Mouse (Mus musculus) MEL (cell line): ENCODE measurements around the gene Prex1. TPM values are rescaled to one million over a fixed set of nuclear protein-coding genes. Genes with fewer than 3 reads are reported as not detected.

Experiments
- DNase-seq: peaks from one replicate; pipeline ENCODE4 v3.0.0; 2011; ENCODE audit warnings: low read depth, low spot score
- H3K27ac ChIP-seq: 2 replicates; pipeline ENCODE4 v1.5.1; 2012; ENCODE audit warnings: low read depth, mild to moderate bottlenecking, control low read depth, low read length, moderate library complexity; ENCODE audit not compliant: control insufficient read depth
- H3K27me3 ChIP-seq, 2 experiments: fragments of 150-350 bp in 1 of 2; sonication (generic) in 1 of 2; 2 replicates each; pipeline ENCODE4 v1.6.1; 2012; ENCODE audit warnings: low read length in 2 of 2, mild to moderate bottlenecking in 2 of 2, improper control_type of control experiment in 1 of 2, moderate library complexity in 1 of 2; ENCODE audit not compliant: insufficient read depth in 2 of 2, control insufficient read depth in 1 of 2
- H3K36me3 ChIP-seq, 2 experiments: 2 replicates each; pipeline ENCODE4 v1.6.1; 2012 to 2014; ENCODE audit warnings: low read length in 2 of 2, improper control_type of control experiment in 1 of 2, inconsistent platforms in 1 of 2, mild to moderate bottlenecking in 1 of 2; ENCODE audit not compliant: insufficient read depth in 2 of 2, control insufficient read depth in 1 of 2
- H3K4me1 ChIP-seq, 2 experiments: fragments of 150-350 bp in 1 of 2; sonication (generic) in 1 of 2; 2 replicates each; pipeline ENCODE4 v1.6.1; 2012; ENCODE audit warnings: low read length in 2 of 2, improper control_type of control experiment in 1 of 2, mild to moderate bottlenecking in 1 of 2; ENCODE audit not compliant: insufficient read depth in 2 of 2, control insufficient read depth in 1 of 2
- H3K4me3 ChIP-seq, 2 experiments: fragments of 150-350 bp in 1 of 2; sonication (generic) in 1 of 2; 2 replicates each; pipeline ENCODE4 v1.5.1; 2012; ENCODE audit warnings: low read depth in 2 of 2, low read length in 2 of 2, mild to moderate bottlenecking in 2 of 2, moderate library complexity in 2 of 2, control low read depth in 1 of 2, improper control_type of control experiment in 1 of 2; ENCODE audit not compliant: control insufficient read depth in 1 of 2, insufficient read depth in 1 of 2
- H3K79me2 ChIP-seq: 2 replicates; pipeline ENCODE4 v1.6.1; 2012; ENCODE audit warnings: mild to moderate bottlenecking, low read length, moderate library complexity; ENCODE audit not compliant: control insufficient read depth, poor library complexity, insufficient read depth
- H3K9ac ChIP-seq: 2 replicates; pipeline ENCODE4 v1.6.1; 2012; ENCODE audit warnings: low read depth, mild to moderate bottlenecking, control low read depth, low read length, moderate library complexity; ENCODE audit not compliant: control insufficient read depth, poor library complexity, severe bottlenecking
- H3K9me3 ChIP-seq: fragments of 150-350 bp; sonication (generic); replicated peaks from 2 replicates; pipeline ENCODE4 v1.6.1; 2012; ENCODE audit warnings: mild to moderate bottlenecking, low read length, improper control_type of control experiment, moderate library complexity; ENCODE audit not compliant: insufficient read depth
- CHD1 ChIP-seq: IDR thresholded peaks from 2 replicates; pipeline ENCODE4 v1.6.1; 2012; ENCODE audit warnings: low read depth, mild to moderate bottlenecking, inconsistent platforms, low read length, improper control_type of control experiment
- CHD2 ChIP-seq: IDR thresholded peaks from 2 replicates; pipeline ENCODE4 v1.6.1; 2011; ENCODE audit warnings: low read length, improper control_type of control experiment
- E2F4 ChIP-seq: IDR thresholded peaks from 2 replicates; pipeline ENCODE4 v1.6.1; 2011; ENCODE audit warnings: low read depth, low read length, improper control_type of control experiment, borderline replicate concordance
- EP300 ChIP-seq, 2 experiments: IDR thresholded peaks; 2 replicates each; pipeline ENCODE4 v1.6.1; 2011; ENCODE audit warnings: improper control_type of control experiment in 2 of 2, low read length in 2 of 2, low read depth in 1 of 2, mild to moderate bottlenecking in 1 of 2
- ETS1 ChIP-seq: IDR thresholded peaks from 2 replicates; pipeline ENCODE4 v1.6.1; 2012; ENCODE audit warnings: low read depth, mild to moderate bottlenecking, inconsistent platforms, low read length, improper control_type of control experiment, moderate library complexity
- GATA1 ChIP-seq: IDR thresholded peaks from 2 replicates; pipeline ENCODE4 v1.6.1; 2011; ENCODE audit warnings: low read depth, low read length, improper control_type of control experiment
- HCFC1 ChIP-seq: IDR thresholded peaks from 2 replicates; pipeline ENCODE4 v1.6.1; 2012; ENCODE audit warnings: low read depth, mild to moderate bottlenecking, inconsistent platforms, low read length, improper control_type of control experiment, moderate library complexity
- KAT2A ChIP-seq: conservative IDR thresholded peaks from 2 replicates; pipeline ENCODE4 v1.6.1; 2012; ENCODE audit warnings: low read depth, low read length, improper control_type of control experiment, inconsistent platforms
- MYB ChIP-seq: IDR thresholded peaks from 2 replicates; pipeline ENCODE4 v1.6.1; 2011; ENCODE audit warnings: mild to moderate bottlenecking, low read depth, low read length, improper control_type of control experiment
- MYC ChIP-seq: IDR thresholded peaks from 2 replicates; pipeline ENCODE4 v1.6.1; 2011; ENCODE audit warnings: low read depth, mild to moderate bottlenecking, low read length, improper control_type of control experiment, moderate library complexity
- NELFE ChIP-seq: IDR thresholded peaks from 2 replicates; pipeline ENCODE4 v1.6.1; 2011; ENCODE audit warnings: low read depth, low read length, improper control_type of control experiment
- POLR2AphosphoS2 ChIP-seq: IDR thresholded peaks from 2 replicates; pipeline ENCODE4 v1.6.1; 2011; ENCODE audit warnings: low read length, improper control_type of control experiment
- POLR2AphosphoS5 ChIP-seq: IDR thresholded peaks from 2 replicates; pipeline ENCODE4 v1.6.1; 2012; ENCODE audit warnings: low read depth, borderline replicate concordance, mild to moderate bottlenecking, inconsistent platforms, low read length, moderate library complexity, mixed read lengths
- RAD21 ChIP-seq: IDR thresholded peaks from 2 replicates; pipeline ENCODE4 v1.6.1; 2011; ENCODE audit warnings: mild to moderate bottlenecking, low read depth, low read length, improper control_type of control experiment
- RCOR1 ChIP-seq: IDR thresholded peaks from 2 replicates; pipeline ENCODE4 v1.6.1; 2012; ENCODE audit warnings: low read depth, mild to moderate bottlenecking, inconsistent platforms, low read length, improper control_type of control experiment
- SMC3 ChIP-seq: IDR thresholded peaks from 2 replicates; pipeline ENCODE4 v1.6.1; 2011; ENCODE audit warnings: low read depth, low read length, improper control_type of control experiment
- TAL1 ChIP-seq: IDR thresholded peaks from 2 replicates; pipeline ENCODE4 v1.6.1; 2012; ENCODE audit warnings: mild to moderate bottlenecking, inconsistent platforms, low read length, moderate library complexity, mixed read lengths
- TCF12 ChIP-seq: IDR thresholded peaks from 2 replicates; pipeline ENCODE4 v1.6.1; 2014; ENCODE audit warnings: low read depth, mild to moderate bottlenecking, inconsistent platforms, low read length, improper control_type of control experiment, moderate library complexity
- UBTF ChIP-seq: IDR thresholded peaks from 2 replicates; pipeline ENCODE4 v1.6.1; 2012; ENCODE audit warnings: low read depth, mild to moderate bottlenecking, inconsistent platforms, low read length, improper control_type of control experiment, moderate library complexity, borderline replicate concordance; ENCODE audit not compliant: insufficient read depth
- USF2 ChIP-seq, 2 experiments: IDR thresholded peaks; 2 replicates each; pipeline ENCODE4 v1.6.1; 2011 to 2012; ENCODE audit warnings: improper control_type of control experiment in 2 of 2, low read length in 2 of 2, borderline replicate concordance in 1 of 2, inconsistent platforms in 1 of 2, low read depth in 1 of 2, mild to moderate bottlenecking in 1 of 2; ENCODE audit not compliant: insufficient read depth in 1 of 2
- ZC3H11A ChIP-seq: IDR thresholded peaks from 2 replicates; pipeline ENCODE4 v1.6.1; 2012; ENCODE audit warnings: low read depth, mild to moderate bottlenecking, inconsistent platforms, low read length, improper control_type of control experiment
- ZNF384 ChIP-seq: IDR thresholded peaks from 2 replicates; pipeline ENCODE4 v1.6.1; 2012; ENCODE audit warnings: low read depth, mild to moderate bottlenecking, inconsistent platforms, low read length, improper control_type of control experiment
- polyA plus RNA-seq, 2 experiments: library from polyadenylated mRNA; stranded (reverse) in 1 of 2; unstranded in 1 of 2; fragments of >175 nt in 1 of 2; fragments of >200 nt in 1 of 2; gene quantifications; 2 replicates each; pipeline versions ENCODE4 v1.2.1 to v1.2.4; 2012; ENCODE audit warnings: low replicate concordance in 2 of 2, low read depth in 1 of 2; ENCODE audit not compliant: insufficient read length in 2 of 2, insufficient read depth in 1 of 2, missing spikeins in 1 of 2
- total RNA-seq: library from RNA; depleted of rRNA; stranded (reverse); fragments of 300-350 nt; gene quantifications from 2 replicates; pipeline ENCODE4 v1.2.3, GENCODE M21; 2012

Gene Prex1
- total and polyA plus RNA-seq, 3 experiments, result 8.0 to 33.1 (median 15.8) TPM

DNA sequence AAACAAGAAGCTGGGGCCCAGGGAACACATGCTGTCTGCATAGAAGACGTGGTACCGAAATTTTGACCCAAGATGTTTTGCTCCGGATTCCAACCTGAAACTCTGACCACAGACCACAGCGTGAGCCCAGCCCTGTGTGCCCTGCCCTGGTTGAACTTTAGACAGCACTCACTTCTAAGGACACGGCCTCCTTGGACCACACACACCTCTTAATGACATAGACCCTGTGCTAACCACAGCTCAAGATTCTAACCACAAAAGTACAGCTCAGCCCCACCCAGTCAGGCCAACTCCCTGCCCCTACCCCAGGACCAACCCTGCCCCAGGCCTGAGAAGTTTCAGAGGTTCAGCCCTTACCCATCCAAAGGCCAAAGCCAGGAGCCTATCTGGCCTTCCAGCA is 103.4 kb downstream of the Prex1 start:
- Histone ChIP-seq H3K27ac (no peak overlapping the region), H3K9ac (no peak overlapping the region), H3K9me3 (no peaks in the 10 kb centered on the region), H3K27me3 (no peaks in the 10 kb centered on the region), H3K79me2 (no peaks in the 10 kb centered on the region), H3K4me3 (no peak overlapping the region), H3K4me1 (no peaks in the 10 kb centered on the region), H3K36me3 (no peaks in the 10 kb centered on the region)
- no peak for DNase-seq
- TF ChIP-seq NELFE (no peak), KAT2A (no peak), POLR2AphosphoS2 (no peak), CHD2 (no peak), HCFC1 (no peak), ZNF384 (no peak), UBTF (no peak), EP300 (IDR thresholded peaks at IDR 0.05; ENCODE audit: low read depth in 1 of 2, low read length in 2 of 2) (no peak), MYB (no peak), ZC3H11A (no peak)

DNA sequence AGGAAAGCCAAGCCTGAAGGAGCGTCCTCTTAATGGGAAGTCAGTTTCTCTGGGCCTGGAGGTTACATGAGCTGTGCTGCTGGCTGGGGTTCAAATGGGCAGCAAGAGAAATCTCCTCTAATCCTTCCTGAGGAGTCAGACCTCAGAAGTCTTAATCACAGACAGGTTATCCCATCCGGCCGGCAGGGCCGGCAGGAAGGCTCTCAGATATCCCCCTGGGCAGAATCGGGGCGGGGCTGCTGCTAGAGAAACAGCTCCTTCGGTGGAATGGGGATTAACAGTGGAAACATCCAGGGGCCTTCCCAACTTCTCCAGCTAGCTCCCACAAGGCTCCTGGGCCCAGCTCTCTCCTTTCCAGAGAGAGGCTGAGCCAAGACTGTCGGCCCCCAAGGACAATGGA is 105.1 kb downstream of the Prex1 start:
- TF ChIP-seq USF2 (IDR thresholded peaks at IDR 0.05; ENCODE audit: borderline replicate concordance in 1 of 2, insufficient read depth in 1 of 2, low read depth in 1 of 2, low read length in 2 of 2) (no peak), TAL1 (no peak), EP300 (IDR thresholded peaks at IDR 0.05; ENCODE audit: low read depth in 1 of 2, low read length in 2 of 2) (no peak), POLR2AphosphoS5 (no peak), RAD21 (no peak), E2F4 (no peak), MYB (no peak), ZNF384 (no peak), TCF12 (no peak), CHD2 (no peak), CHD1 (no peak), SMC3 (no peak), UBTF (no peak), MYC (no peak), ETS1 (no peak), RCOR1 (no peak), HCFC1 (no peak), GATA1 (no peak)
- TF ChIP-seq, all 39 proteins: peak for 0
- Histone ChIP-seq H3K27ac (no peak overlapping the region), H3K9me3 (no peaks in the 10 kb centered on the region), H3K79me2 (no peaks in the 10 kb centered on the region), H3K36me3 (no peaks in the 10 kb centered on the region), H3K27me3 (no peaks in the 10 kb centered on the region), H3K9ac (no peak overlapping the region), H3K4me1 (no peaks in the 10 kb centered on the region), H3K4me3 (no peak overlapping the region)
- no peak for DNase-seq
